Comparison of ENCODE assay signal across 20 mouse cellular contexts in genomic region chr6:37853289-37853688, GRCm38 (mm10). TPM values are rescaled to one million over a fixed set of nuclear protein-coding genes. Genes with fewer than 3 reads are reported as not detected.
DNase-seq lines count a peak whose midpoint lies in the region; TF ChIP-seq lines count a peak whose summit lies in the region.
"Had no signal": no experiment of that assay in that cellular context is flagged by ENCODE, and none has a peak within 500 bp of the region (broad histone marks: within the 10 kb centered on the region; RNA-seq: fewer than 3 reads in every experiment).

No protein-coding gene starts in this region.

- DNase-seq in heart, adult 2 months = no peak
- DNase-seq in heart, postnatal 14 days = no peak
- DNase-seq in testis, postnatal 10 days (ENCODE audit: low spot score) = no peak
- peak; percentile 16 for DNase-seq in kidney, postnatal 10 days
- no peak for DNase-seq in frontal cortex, postnatal 14 days (ENCODE audit: low spot score in 2 of 2)
- DNase-seq in adrenal gland, adult (ENCODE audit: inconsistent age in 2 of 2, low spot score in 1 of 2) = no peak
- no peak for DNase-seq in gastrocnemius, postnatal 25 days
- DNase-seq: adrenal gland, postnatal 10 days; B cell, adult 2 months; cerebellum, adult 18-20 months; cerebellum, adult 9-11 months; cerebellum, postnatal 36 days; forebrain, postnatal 0 days; gastrocnemius, adult 2 months; gastrocnemius, postnatal 36 days had no signal

- H3K79me2 ChIP-seq in heart, adult 2 months (replicated peaks; ENCODE audit: control insufficient read depth, insufficient read depth, low read length) = no peaks in the 10 kb centered on the region

- no peak for TF ChIP-seq POLR2A in heart, adult 2 months (IDR thresholded peaks at IDR 0.05; ENCODE audit: insufficient read depth, low read depth, low read length)
- no peak for TF ChIP-seq POLR2A in testis, adult 2 months (IDR thresholded peaks at IDR 0.05; ENCODE audit: control insufficient read depth, low read depth, low read length)

- H3K27me3 ChIP-seq in heart, adult 2 months (ENCODE audit: control insufficient read depth, insufficient read depth, low read length) = no peaks in the 10 kb centered on the region
- H3K27me3 ChIP-seq in testis, adult 2 months (ENCODE audit: control insufficient read depth, insufficient read depth, low read length) = no peaks in the 10 kb centered on the region
- H3K27me3 ChIP-seq: forebrain, embryonic 13.5 days; hindbrain, embryonic 13.5 days had no signal

- H3K4me3 ChIP-seq in heart, adult 2 months = no peak overlapping the region
- H3K4me3 ChIP-seq in testis, adult 2 months (ENCODE audit: control insufficient read depth, low read depth, low read length) = peak overlapping the region; percentile 50; the same call in 1 of the 2 replicates
- H3K4me3 ChIP-seq: forebrain, embryonic 13.5 days; gastrocnemius, adult 2 months; heart, embryonic 10.5 days; hindbrain, embryonic 13.5 days had no signal

- WGBS in heart, adult 2 months = 88% methylated on average over 2 of the region's 2 CpGs

- H3K4me1 ChIP-seq in heart, adult 2 months (ENCODE audit: control insufficient read depth, insufficient read depth, low read length) = no peaks in the 10 kb centered on the region
- H3K4me1 ChIP-seq in testis, adult 2 months (ENCODE audit: control insufficient read depth, insufficient read depth, low read length) = no peaks in the 10 kb centered on the region
- H3K4me1 ChIP-seq: forebrain, embryonic 13.5 days; heart, embryonic 10.5 days; hindbrain, embryonic 13.5 days had no signal

- TF ChIP-seq EP300 in heart, adult 2 months (IDR thresholded peaks at IDR 0.05; ENCODE audit: insufficient read depth, low read depth, low read length) = no peak

- H3K36me3 ChIP-seq in heart, adult 2 months (ENCODE audit: control insufficient read depth, insufficient read depth, low read length) = no peaks in the 10 kb centered on the region
- no peaks in the 10 kb centered on the region for H3K36me3 ChIP-seq in testis, adult 2 months (ENCODE audit: control insufficient read depth, insufficient read depth, low read length)
- H3K36me3 ChIP-seq: G1E; heart, embryonic 10.5 days; hindbrain, embryonic 13.5 days had no signal

- H3K27ac ChIP-seq in heart, adult 2 months = peak overlapping the region; percentile 23
- no peak overlapping the region for H3K27ac ChIP-seq in testis, adult 2 months (ENCODE audit: control insufficient read depth, insufficient read depth, low read depth, low read length)
- H3K27ac ChIP-seq: forebrain, embryonic 13.5 days; gastrocnemius, adult 2 months; heart, embryonic 10.5 days; hindbrain, embryonic 13.5 days had no signal

- intact Hi-C loops in heart, adult 2 months (cut with DNase I) = no loop called here
- intact Hi-C loops in heart, postnatal 14 days (cut with DNase I) = no loop called here

- H3K9ac ChIP-seq in heart, adult 2 months (ENCODE audit: low read depth, low read length) = no peak overlapping the region
- H3K9ac ChIP-seq: forebrain, embryonic 13.5 days; forebrain, postnatal 0 days; hindbrain, embryonic 13.5 days had no signal

- no peak for TF ChIP-seq CTCF in heart, adult 2 months (IDR thresholded peaks at IDR 0.05)
- no peak for TF ChIP-seq CTCF in testis, adult 2 months (IDR thresholded peaks at IDR 0.05; ENCODE audit: control insufficient read depth, insufficient read depth, insufficient replicate concordance, low read depth, low read length)

RNA-seq across cellular contexts. Expression of gene Trim24, which starts 17.3 kb away (rescaled TPM):
- total RNA-seq in heart, adult 2 months (2021) = 10 to 100 TPM; 29.2 to 35.4 TPM
- 13.0 and 19.9 TPM in 2 replicates for polyA plus RNA-seq in heart, adult 2 months (2012; rRNA removed)
- 10 to 100 TPM; 42.0 to 44.8 TPM for total RNA-seq in heart, postnatal 14 days (2021)
- 74.9 and 82.5 TPM in 2 replicates for polyA plus RNA-seq in testis, adult 2 months (2012; rRNA removed)
- 10 to 100 TPM; 25.4 to 26.8 TPM for total RNA-seq in gastrocnemius, postnatal 25 days (2021)
